Mouse (Mus musculus) embryonic fibroblast, embryonic 13.5 days (primary cell): ENCODE data around the gene Efcc1.

ENCODE experiments used
- CTCF ChIP-seq: IDR thresholded peaks from 2 replicates; pipeline ENCODE4 v1.5.1; 2011; ENCODE audit warnings: mild to moderate bottlenecking, control low read depth, low read length, moderate library complexity, borderline replicate concordance; ENCODE audit not compliant: insufficient read depth
- POLR2A ChIP-seq: IDR thresholded peaks from 2 replicates; pipeline ENCODE4 v1.6.1; 2011; ENCODE audit warnings: low read depth, mild to moderate bottlenecking, control low read depth, low read length, moderate library complexity

GRCm38 (mm10) chr6:87748078-87748477 is 17.4 kb downstream of the Efcc1 start:
- TF ChIP-seq POLR2A (no peak), CTCF (no peak)
